Mouse (Mus musculus): Measurements from ENCODE around the gene Avp. TPM values are rescaled to one million over a fixed set of nuclear protein-coding genes. Genes with fewer than 3 reads are reported as not detected.

The Avp gene
- polyA plus RNA-seq, 1 experiment from 2014 or later: not detected

- Histone ChIP-seq H3K9ac (no peak overlapping the region), H3K4me3 (no peak overlapping the region), H3K9me3 (replicated peaks) (no peaks in the 10 kb centered on the region), H3K36me3 (peaks cover 8% of the 10 kb centered on the region; the same call in 1 of the 2 replicates), H3K27me3 (peaks cover 16% of the 10 kb centered on the region), H3K4me2 (no peak overlapping the region), H3K27ac (no peak overlapping the region), H3K4me1 (replicated peaks) (peaks cover 3% of the 10 kb centered on the region)
- ATAC-seq (replicated peaks; ENCODE audit: insufficient number of reproducible peaks, insufficient read depth, low FRiP score, low read depth): no peak
These were observed 12.4 kb downstream of the Avp start for GRCm38 (mm10) chr2:130569926-130570325.

- Histone ChIP-seq H3K9ac (no peak overlapping the region), H3K27me3 (peaks cover 12% of the 10 kb centered on the region; the same call in 1 of the 2 replicates), H3K36me3 (peaks cover 8% of the 10 kb centered on the region; the same call in 1 of the 2 replicates), H3K9me3 (replicated peaks) (no peaks in the 10 kb centered on the region), H3K4me3 (no peak overlapping the region), H3K27ac (no peak overlapping the region), H3K4me2 (no peak overlapping the region), H3K4me1 (replicated peaks) (peaks cover 12% of the 10 kb centered on the region)
- WGBS: 77% methylated on average over 4 of the region's 4 CpGs
- ATAC-seq (replicated peaks; ENCODE audit: insufficient number of reproducible peaks, insufficient read depth, low FRiP score, low read depth): no peak
These were observed 13.4 kb downstream of the Avp start for GRCm38 (mm10) chr2:130568921-130569320.

GRCm38 (mm10) chr2:130564983-130565382 is 17.4 kb downstream of the Avp start:
- WGBS: 83% methylated on average over 8 of the region's 8 CpGs
- Histone ChIP-seq H3K27me3 (no peaks in the 10 kb centered on the region), H3K4me1 (replicated peaks) (peaks cover 19% of the 10 kb centered on the region), H3K4me3 (peak overlapping the region; percentile 97; the same call in 1 of the 2 replicates), H3K27ac (no peak overlapping the region), H3K9ac (no peak overlapping the region), H3K36me3 (peaks cover 8% of the 10 kb centered on the region; the same call in 1 of the 2 replicates), H3K9me3 (replicated peaks) (no peaks in the 10 kb centered on the region), H3K4me2 (peak overlapping the region; percentile 93)
- no peak for ATAC-seq (replicated peaks; ENCODE audit: insufficient number of reproducible peaks, insufficient read depth, low FRiP score, low read depth)

GRCm38 (mm10) chr2:130564063-130564462 is 18.3 kb downstream of the Avp start:
- Histone ChIP-seq H3K9ac (peak overlapping the region; percentile 92), H3K4me1 (replicated peaks) (peaks cover 19% of the 10 kb centered on the region), H3K27ac (peak overlapping the region; percentile 88), H3K36me3 (peaks cover 8% of the 10 kb centered on the region; the same call in 1 of the 2 replicates), H3K27me3 (no peaks in the 10 kb centered on the region), H3K4me2 (peak overlapping the region; percentile 93), H3K4me3 (peak overlapping the region; percentile 97), H3K9me3 (replicated peaks) (no peaks in the 10 kb centered on the region)
- ATAC-seq (replicated peaks; ENCODE audit: insufficient number of reproducible peaks, insufficient read depth, low FRiP score, low read depth): peak; percentile 5; the same call in 1 of the 2 replicates
- WGBS: 1% methylated on average over 23 of the region's 23 CpGs

GRCm38 (mm10) chr2:130563212-130564055 is 18.9 kb downstream of the Avp start, which contains the start of gene Mrps26:
Gene Mrps26 (plus strand): TSS chr2:130563742.
- peak within 1 kb of the TSS; percentile 93 for H3K4me2 ChIP-seq
- ATAC-seq (replicated peaks; ENCODE audit: insufficient number of reproducible peaks, insufficient read depth, low FRiP score, low read depth): peak; percentile 99
- WGBS: under 1% methylated on average over 61 of the region's 61 CpGs
- H3K9ac ChIP-seq: peak within 1 kb of the TSS; percentile 92
- H3K27ac ChIP-seq: peak within 1 kb of the TSS; percentile 88
- H3K27me3 ChIP-seq: no peaks in the 10 kb centered on the region
- peak within 1 kb of the TSS; percentile 97 for H3K4me3 ChIP-seq
- peaks cover 9% of the 10 kb centered on the region; the same call in 1 of the 2 replicates for H3K36me3 ChIP-seq
- H3K9me3 ChIP-seq (replicated peaks): no peaks in the 10 kb centered on the region
- H3K4me1 ChIP-seq (replicated peaks): peaks cover 19% of the 10 kb centered on the region

GRCm38 (mm10) chr2:130558015-130558414 is 24.3 kb downstream of the Avp start:
- H3K9ac ChIP-seq: no peak overlapping the region
- WGBS: 64% methylated on average over 2 of the region's 2 CpGs
- peaks cover 5% of the 10 kb centered on the region for H3K4me1 ChIP-seq (replicated peaks)

GRCm38 (mm10) chr2:130557462-130557861 is 24.9 kb downstream of the Avp start:
- no peaks in the 10 kb centered on the region for H3K27me3 ChIP-seq
- no peaks in the 10 kb centered on the region for H3K9me3 ChIP-seq (replicated peaks)
- no peak overlapping the region for H3K4me3 ChIP-seq
- peaks cover 53% of the 10 kb centered on the region for H3K36me3 ChIP-seq
- no peak for ATAC-seq (replicated peaks; ENCODE audit: insufficient number of reproducible peaks, insufficient read depth, low FRiP score, low read depth)
- no peak overlapping the region for H3K27ac ChIP-seq
- 95% methylated on average over 2 of the region's 2 CpGs for WGBS
- H3K4me1 ChIP-seq (replicated peaks): no peaks in the 10 kb centered on the region
- H3K9ac ChIP-seq: no peak overlapping the region
- no peak overlapping the region for H3K4me2 ChIP-seq

More at GRCm38 (mm10) chr2:130558015-130558414, 24.3 kb downstream of the Avp start:
- Histone ChIP-seq H3K36me3 (peaks cover 47% of the 10 kb centered on the region), H3K4me2 (no peak overlapping the region), H3K9me3 (replicated peaks) (no peaks in the 10 kb centered on the region), H3K4me3 (no peak overlapping the region), H3K27me3 (no peaks in the 10 kb centered on the region), H3K27ac (no peak overlapping the region)
- ATAC-seq (replicated peaks; ENCODE audit: insufficient number of reproducible peaks, insufficient read depth, low FRiP score, low read depth): no peak

- Histone ChIP-seq H3K9ac (no peak overlapping the region), H3K4me2 (no peak overlapping the region), H3K4me3 (no peak overlapping the region), H3K27ac (no peak overlapping the region), H3K36me3 (peaks cover 65% of the 10 kb centered on the region), H3K4me1 (replicated peaks) (no peaks in the 10 kb centered on the region), H3K27me3 (no peaks in the 10 kb centered on the region), H3K9me3 (replicated peaks) (no peaks in the 10 kb centered on the region)
- 86% methylated on average over 1 of the region's 1 CpGs for WGBS
- ATAC-seq (replicated peaks; ENCODE audit: insufficient number of reproducible peaks, insufficient read depth, low FRiP score, low read depth): no peak
These were observed 26.1 kb downstream of the Avp start for GRCm38 (mm10) chr2:130556292-130556691.

GRCm38 (mm10) chr2:130554841-130555240 is 27.5 kb downstream of the Avp start:
- WGBS: 90% methylated on average over 7 of the region's 7 CpGs
- Histone ChIP-seq H3K27me3 (no peaks in the 10 kb centered on the region), H3K36me3 (peaks cover 68% of the 10 kb centered on the region)

GRCm38 (mm10) chr2:130546957-130547356 is 35.4 kb downstream of the Avp start:
- Histone ChIP-seq H3K9me3 (replicated peaks) (no peaks in the 10 kb centered on the region), H3K9ac (no peak overlapping the region), H3K4me3 (no peak overlapping the region), H3K27ac (no peak overlapping the region), H3K4me2 (no peak overlapping the region), H3K4me1 (replicated peaks) (no peaks in the 10 kb centered on the region), H3K27me3 (no peaks in the 10 kb centered on the region), H3K36me3 (peaks cover 71% of the 10 kb centered on the region)
- peak; percentile 81 for ATAC-seq (replicated peaks; ENCODE audit: insufficient number of reproducible peaks, insufficient read depth, low FRiP score, low read depth)
- WGBS: 58% methylated on average over 8 of the region's 8 CpGs

More at GRCm38 (mm10) chr2:130554841-130555240, 27.5 kb downstream of the Avp start:
- Histone ChIP-seq H3K4me1 (replicated peaks) (no peaks in the 10 kb centered on the region), H3K4me3 (no peak overlapping the region), H3K9ac (no peak overlapping the region), H3K9me3 (replicated peaks) (no peaks in the 10 kb centered on the region), H3K27ac (no peak overlapping the region), H3K4me2 (no peak overlapping the region)
- no peak for ATAC-seq (replicated peaks; ENCODE audit: insufficient number of reproducible peaks, insufficient read depth, low FRiP score, low read depth)

- Histone ChIP-seq H3K4me1 (replicated peaks) (no peaks in the 10 kb centered on the region), H3K27me3 (no peaks in the 10 kb centered on the region), H3K4me3 (no peak overlapping the region), H3K9ac (no peak overlapping the region), H3K4me2 (no peak overlapping the region), H3K9me3 (replicated peaks) (no peaks in the 10 kb centered on the region), H3K36me3 (peaks cover 72% of the 10 kb centered on the region), H3K27ac (no peak overlapping the region)
- 77% methylated on average over 9 of the region's 9 CpGs for WGBS
- no peak for ATAC-seq (replicated peaks; ENCODE audit: insufficient number of reproducible peaks, insufficient read depth, low FRiP score, low read depth)
These were observed 42.1 kb downstream of the Avp start for GRCm38 (mm10) chr2:130540266-130540665.
